Mouse (Mus musculus): ENCODE results near the gene Rasa3.
A peak's percentile ranks its signal among the peaks of the same experiment; 100 is the strongest.

Rasa3 gene

GRCm38 (mm10) chr8:13684131-13684530, 6.7 kb upstream of the Rasa3 start:
- no peak for DNase-seq

- no peak for DNase-seq
Observed at GRCm38 (mm10) chr8:13678182-13678581, 779 bp upstream of the Rasa3 start.

- peak; percentile 59 to 72 for DNase-seq
Observed at GRCm38 (mm10) chr8:13676701-13677412, 546 bp downstream of the Rasa3 start.

GRCm38 (mm10) chr8:13676302-13676700, 1.1 kb downstream of the Rasa3 start:
- DNase-seq = peak; percentile 73

- no peak for DNase-seq
Observed at GRCm38 (mm10) chr8:13675524-13675923, 1.9 kb downstream of the Rasa3 start.

- DNase-seq = no peak
Observed at GRCm38 (mm10) chr8:13675121-13675520, 2.3 kb downstream of the Rasa3 start.

GRCm38 (mm10) chr8:13674294-13675010, 3.0 kb downstream of the Rasa3 start:
- DNase-seq = peak in 1 of 2 experiments; percentile 54

GRCm38 (mm10) chr8:13673215-13673614, 4.2 kb downstream of the Rasa3 start:
- DNase-seq = peak; percentile 11 to 50

GRCm38 (mm10) chr8:13671246-13672003, 6.0 kb downstream of the Rasa3 start:
- DNase-seq = no peak

- DNase-seq = peak; percentile 31 to 65
Observed at GRCm38 (mm10) chr8:13670011-13670471, 7.4 kb downstream of the Rasa3 start.

GRCm38 (mm10) chr8:13668367-13668766, 9.0 kb downstream of the Rasa3 start:
- peak; percentile 63 to 76 for DNase-seq

- DNase-seq = no peak
Observed at GRCm38 (mm10) chr8:13667917-13668316, 9.5 kb downstream of the Rasa3 start.

GRCm38 (mm10) chr8:13665944-13666343, 11.5 kb downstream of the Rasa3 start:
- DNase-seq = no peak

- no peak for DNase-seq
Observed at GRCm38 (mm10) chr8:13665538-13665937, 11.9 kb downstream of the Rasa3 start.

- DNase-seq = no peak
Observed at GRCm38 (mm10) chr8:13664711-13665210, 12.6 kb downstream of the Rasa3 start.

GRCm38 (mm10) chr8:13660323-13660722, 17.1 kb downstream of the Rasa3 start:
- DNase-seq = no peak

GRCm38 (mm10) chr8:13657479-13657878, 19.9 kb downstream of the Rasa3 start:
- no peak for DNase-seq

GRCm38 (mm10) chr8:13655033-13655351, 22.4 kb downstream of the Rasa3 start:
- DNase-seq = no peak

- DNase-seq = no peak
Observed at GRCm38 (mm10) chr8:13654350-13655032, 22.9 kb downstream of the Rasa3 start.

- no peak for DNase-seq
Observed at GRCm38 (mm10) chr8:13650541-13651191, 26.7 kb downstream of the Rasa3 start.

GRCm38 (mm10) chr8:13649154-13649515, 28.3 kb downstream of the Rasa3 start:
- DNase-seq = no peak
